In the genomic region with DNA sequence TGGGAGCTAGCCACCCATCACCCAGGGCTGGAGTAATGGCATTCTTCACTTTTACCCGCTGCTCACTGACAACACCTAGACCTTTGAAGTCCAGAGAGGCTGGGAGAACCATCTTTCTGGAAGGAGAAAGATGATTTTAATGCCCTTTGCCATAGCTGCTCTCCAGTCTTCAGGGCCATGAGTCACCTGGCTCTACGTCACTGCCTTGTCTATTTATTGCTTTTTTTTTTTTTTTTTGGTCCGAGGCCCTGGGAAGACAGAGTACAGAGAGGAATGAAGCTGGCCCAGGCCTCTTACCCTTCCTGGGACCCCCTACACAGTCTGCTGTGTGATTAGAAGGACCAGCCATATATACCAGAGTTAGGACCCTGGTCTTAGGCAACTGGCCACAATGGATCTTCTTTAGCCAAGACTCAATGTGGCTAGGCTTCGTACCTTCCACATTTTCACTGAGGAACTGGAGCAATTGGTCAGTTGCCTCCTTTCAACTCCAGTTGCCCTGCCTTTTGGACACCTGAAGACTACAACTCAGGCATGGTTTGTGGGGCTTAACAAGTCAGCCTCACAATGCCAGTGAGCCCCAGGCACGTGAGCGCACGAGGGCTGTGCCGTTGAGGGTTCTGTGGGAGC, we compare ENCODE assay signal across 14 mouse cellular contexts.
"Had no signal": no experiment of that assay in that cellular context is flagged by ENCODE, and none has a peak within 500 bp of the region (broad histone marks: within the 10 kb centered on the region; RNA-seq: fewer than 3 reads in every experiment).

No protein-coding gene starts in this region.

- H3K4me3 ChIP-seq: layer of hippocampus, adult 2 months; liver, embryonic 13.5 days; midbrain, embryonic 12.5 days; neural tube, embryonic 12.5 days; neural tube, embryonic 15.5 days had no signal

- H3K4me2 ChIP-seq: liver, embryonic 13.5 days; midbrain, embryonic 12.5 days; neural tube, embryonic 12.5 days; neural tube, embryonic 15.5 days had no signal

- H3K9ac ChIP-seq: liver, embryonic 13.5 days; midbrain, embryonic 12.5 days; neural tube, embryonic 12.5 days; neural tube, embryonic 15.5 days had no signal

- H3K9me3 ChIP-seq: liver, embryonic 13.5 days; midbrain, embryonic 12.5 days; neural tube, embryonic 12.5 days; neural tube, embryonic 15.5 days had no signal

- H3K27ac ChIP-seq: kidney, postnatal 0 days; layer of hippocampus, adult 2 months; liver, embryonic 13.5 days; macrophage; midbrain, embryonic 12.5 days; neural tube, embryonic 12.5 days; neural tube, embryonic 15.5 days; stomach, postnatal 0 days had no signal

- H3K36me3 ChIP-seq: liver, embryonic 13.5 days; midbrain, embryonic 12.5 days; neural tube, embryonic 12.5 days; neural tube, embryonic 15.5 days had no signal

- DNase-seq: layer of hippocampus, adult 9-11 months; liver, embryonic 13.5 days; lung, adult 2 months; right cerebral cortex, adult 18-20 months; right cerebral cortex, postnatal 14 days; right cerebral cortex, postnatal 4 days; thymus, postnatal 25 days had no signal

- H3K27me3 ChIP-seq: liver, embryonic 13.5 days; midbrain, embryonic 12.5 days; neural tube, embryonic 12.5 days; neural tube, embryonic 15.5 days had no signal
